Mouse (Mus musculus): ENCODE measurements around the gene Trap1.
"Not testable (repeated sequence)": the region's sequence is repeated elsewhere in the genome, so short reads cannot be mapped to it uniquely, and the experiment has no call there.

The Trap1 gene

DNA sequence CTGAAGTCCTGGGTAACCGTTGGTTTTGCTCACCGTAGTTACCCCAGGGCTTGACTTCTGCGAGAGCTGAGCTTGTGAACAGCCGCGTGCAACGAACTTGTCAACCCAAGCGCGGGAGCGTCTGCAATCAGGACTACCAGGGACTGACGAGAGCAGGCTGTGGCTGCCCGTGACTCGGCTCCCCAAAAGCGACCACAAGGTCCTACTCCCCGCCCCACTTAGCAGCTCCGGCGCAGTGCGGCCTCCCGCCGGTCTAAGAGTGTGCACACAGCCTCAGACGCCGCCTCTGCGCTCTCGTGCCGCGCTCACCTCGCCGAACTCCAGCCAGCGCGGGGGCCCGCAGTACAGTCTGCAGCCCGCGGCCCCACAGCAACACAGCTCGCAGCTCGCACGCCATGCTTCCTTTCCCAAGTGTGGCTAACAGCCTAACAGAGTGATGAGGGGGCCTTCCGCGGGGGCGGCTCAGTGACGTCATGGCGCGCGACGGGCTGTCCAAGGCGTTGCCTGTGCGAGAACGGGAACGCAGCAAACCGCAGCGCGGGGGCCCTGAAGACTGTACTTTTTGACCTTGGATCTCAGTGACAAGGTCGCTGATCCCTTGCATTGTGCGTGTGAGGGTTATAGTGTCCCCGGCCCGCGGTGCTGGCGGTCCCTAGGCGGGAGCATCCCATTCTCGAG, at the start of gene Trap1:
Trap1 (minus strand) TSS at position 444 of the 678 bp plus-strand sequence.
- in situ Hi-C loops (cut with MboI, MseI): loop anchor here (5.0 to 10.0 kb wide), 4 partner anchors 70 to 477 kb away; partner anchors contain the start of gene Tfap4

DNA sequence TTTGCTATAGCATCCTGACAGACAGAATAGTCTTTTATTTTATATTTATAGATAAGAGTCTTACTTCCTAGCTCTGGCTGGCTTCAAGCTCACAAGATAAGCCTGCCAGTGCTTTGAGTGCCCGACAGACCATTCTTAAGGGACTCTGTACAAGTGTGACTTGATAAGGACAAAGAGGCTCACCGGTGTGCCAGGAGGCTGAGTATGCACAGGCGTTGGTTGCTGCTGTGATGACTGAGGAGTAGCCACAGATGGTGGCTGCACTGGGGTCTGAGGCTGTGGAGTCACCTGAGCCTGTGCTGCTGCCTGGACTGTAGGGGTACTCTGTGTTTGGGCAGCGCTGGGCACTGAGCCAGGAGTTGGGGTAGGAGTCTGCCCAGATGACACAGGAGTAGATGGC, 39.4 kb upstream of the Trap1 start:
- in situ Hi-C loops (cut with MboI, MseI): no loop called here

DNA sequence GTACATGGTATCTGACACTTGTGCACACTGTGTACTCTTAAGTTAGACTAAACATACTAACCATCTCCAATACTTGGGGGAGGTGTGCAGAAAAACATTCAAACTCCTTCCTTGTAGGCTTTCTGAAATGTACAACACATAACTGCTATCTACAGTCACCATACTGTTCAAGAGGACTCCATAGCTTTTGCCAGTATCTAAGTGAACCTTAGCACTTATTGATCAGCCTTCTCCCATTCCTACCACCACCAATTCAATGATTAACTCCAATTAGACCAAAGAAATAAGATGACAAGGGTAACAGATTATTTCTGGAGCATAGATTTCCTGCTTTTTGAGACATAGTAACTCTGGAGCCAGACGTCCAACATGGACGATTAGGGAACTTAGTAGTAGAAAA, 22.7 kb upstream of the Trap1 start:
- in situ Hi-C loops (cut with MboI, MseI): no loop called here

DNA sequence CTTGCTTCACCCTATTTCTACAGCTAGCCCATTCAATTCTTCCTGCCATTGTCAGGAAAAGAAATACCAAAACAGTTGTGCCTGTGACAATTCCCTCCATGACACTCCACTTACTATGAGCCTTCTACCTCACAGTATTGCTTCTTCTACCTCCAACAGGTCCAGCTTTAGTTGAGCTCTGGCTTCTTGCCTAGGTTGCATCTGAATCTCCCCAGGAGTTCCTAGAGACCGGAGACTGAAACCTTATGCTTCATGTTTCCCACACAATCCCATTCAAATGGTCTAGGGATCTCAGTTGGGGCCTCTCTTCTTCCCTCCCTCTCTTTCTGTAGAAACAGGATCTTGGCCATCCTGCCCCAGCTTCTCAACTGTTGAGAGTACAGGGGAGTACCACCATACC, 19.9 kb upstream of the Trap1 start:
- in situ Hi-C loops (cut with MboI, MseI): no loop called here

DNA sequence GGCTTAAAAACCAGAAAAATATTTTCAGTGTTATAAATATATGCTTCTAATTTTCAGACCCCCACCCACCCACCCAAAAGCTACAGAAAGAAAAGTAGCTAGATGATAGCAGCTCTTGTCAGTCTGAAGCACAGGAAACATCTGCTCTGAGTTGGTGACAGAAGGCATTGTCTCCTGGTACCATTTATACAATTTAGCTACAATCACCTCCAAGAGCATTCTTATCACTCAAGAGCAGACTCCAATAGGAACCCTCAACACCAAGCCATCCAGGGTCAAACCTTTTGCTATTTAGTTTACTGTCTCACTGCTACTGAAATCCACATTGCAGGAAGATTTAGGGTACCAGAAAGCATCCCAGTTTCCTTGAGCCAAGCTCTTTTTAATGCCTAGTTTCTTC, 19.3 kb upstream of the Trap1 start:
- in situ Hi-C loops (cut with MboI, MseI): no loop called here

DNA sequence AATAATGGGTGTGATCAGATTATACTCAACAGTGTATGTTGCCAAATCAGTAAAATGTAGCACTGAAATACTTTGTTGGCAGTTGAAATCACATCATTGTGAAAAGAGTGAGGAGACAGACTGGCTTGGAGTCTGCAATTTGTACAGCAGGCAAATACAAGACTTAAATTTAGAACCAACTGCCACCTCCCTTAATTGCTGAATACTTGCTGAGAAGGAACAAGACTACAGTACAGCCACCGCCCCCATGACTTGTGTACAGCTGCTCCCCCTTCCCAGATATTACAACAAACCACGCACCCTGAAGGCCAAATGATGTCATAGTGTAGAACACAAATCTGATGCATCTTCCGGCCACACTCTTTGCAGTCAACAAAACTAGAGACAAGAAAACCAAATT, 18.5 kb upstream of the Trap1 start:
- in situ Hi-C loops (cut with MboI, MseI): no loop called here

DNA sequence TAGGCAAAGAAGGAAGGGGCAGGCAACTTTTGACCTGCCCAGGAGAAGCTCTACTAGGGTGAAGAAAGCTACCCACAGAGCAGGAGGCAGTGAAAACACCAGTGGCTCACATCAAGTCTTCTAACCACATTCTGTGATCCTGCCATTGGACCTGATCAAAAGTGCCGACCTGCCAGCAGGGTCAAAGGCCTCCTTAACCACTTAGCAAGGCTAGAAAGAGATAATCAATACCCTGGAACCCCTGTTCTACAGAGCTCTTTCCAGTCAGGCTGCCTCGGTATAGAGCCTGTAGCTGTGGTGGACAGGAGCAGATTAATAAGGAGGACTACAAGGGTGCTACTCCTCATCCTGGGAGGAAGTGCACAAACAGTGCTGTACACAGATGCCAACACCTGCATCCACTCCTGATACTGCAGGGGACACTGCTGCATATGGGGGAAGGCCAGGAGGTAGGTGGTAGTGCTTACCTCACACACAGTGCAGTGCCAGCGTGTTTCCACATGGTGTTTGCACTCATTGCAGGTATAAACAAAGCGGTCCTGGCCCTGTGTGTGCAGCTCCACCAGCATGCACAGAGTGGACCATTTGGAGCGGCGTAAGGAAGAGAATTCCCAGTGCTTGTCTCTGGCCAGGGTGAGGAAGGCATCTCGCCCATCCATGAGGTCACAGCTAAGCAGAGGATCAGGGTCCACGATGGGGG, 9.7 kb upstream of the Trap1 start:
- in situ Hi-C loops (cut with MboI, MseI): no loop called here

DNA sequence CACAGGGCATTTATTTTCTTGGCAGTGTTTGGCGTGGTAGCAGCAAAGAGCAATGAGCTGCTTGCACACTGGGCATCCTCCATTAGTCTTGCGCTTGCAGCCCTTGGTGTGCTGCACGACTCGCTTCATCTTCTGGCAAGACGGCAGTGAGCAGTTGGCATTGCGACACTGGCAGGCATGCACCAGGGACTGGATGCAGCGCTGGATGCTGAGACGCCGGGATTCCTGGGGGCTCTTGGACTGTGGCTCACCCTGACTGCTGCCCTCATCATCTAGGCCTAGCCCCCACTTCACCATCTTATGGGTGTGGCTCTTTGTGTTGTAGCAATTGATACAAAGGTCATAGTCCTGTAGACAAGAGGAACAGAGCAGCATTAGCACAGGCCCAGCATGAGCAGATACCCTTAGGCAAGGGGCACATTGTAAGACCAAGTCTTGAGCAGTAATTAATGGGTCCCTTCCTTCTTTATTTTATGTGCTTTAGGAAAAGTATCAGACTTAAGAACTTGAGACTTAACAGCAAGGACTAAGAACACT, 8.3 kb upstream of the Trap1 start:
- in situ Hi-C loops (cut with MboI, MseI): no loop called here

DNA sequence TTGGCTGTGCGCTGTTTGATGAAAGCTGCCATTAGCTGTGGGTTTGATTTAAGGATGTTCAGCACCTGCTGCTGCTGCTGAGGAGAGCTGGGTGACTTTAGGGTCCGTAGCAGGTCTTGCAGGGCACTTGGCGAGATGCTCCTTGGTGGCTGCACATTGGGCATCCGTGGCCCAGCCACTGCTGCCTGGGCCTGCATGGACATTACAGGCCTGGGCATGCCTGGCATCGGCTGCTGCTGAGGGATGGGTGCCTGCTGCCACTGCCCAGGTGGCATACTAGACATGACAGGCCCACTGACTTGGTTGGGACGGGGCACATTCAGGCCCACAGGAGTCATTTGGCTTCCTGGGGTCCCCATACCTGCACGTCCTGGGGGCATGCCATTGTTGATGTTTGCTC, 7.4 kb upstream of the Trap1 start:
- in situ Hi-C loops (cut with MboI, MseI): no loop called here

DNA sequence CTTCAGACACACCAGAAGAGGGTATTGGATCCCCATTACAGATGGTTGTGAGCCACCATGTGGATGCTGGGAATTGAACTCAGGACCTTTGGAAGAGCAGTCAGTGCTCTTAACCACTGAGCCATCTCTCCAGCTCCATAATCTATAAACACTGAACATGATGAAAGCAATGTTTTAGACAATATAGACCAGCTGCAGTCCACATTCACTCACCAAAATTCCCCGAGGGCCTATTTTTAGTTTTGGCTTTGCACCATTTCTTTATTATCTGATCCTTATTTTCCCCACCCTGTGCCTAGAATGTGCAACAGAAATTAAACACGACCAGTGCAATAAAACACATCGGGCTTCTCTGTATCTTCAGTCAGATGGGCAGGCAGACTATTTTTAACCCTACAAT, 2.8 kb upstream of the Trap1 start:
- in situ Hi-C loops (cut with MboI, MseI): not testable (repeated sequence)

DNA sequence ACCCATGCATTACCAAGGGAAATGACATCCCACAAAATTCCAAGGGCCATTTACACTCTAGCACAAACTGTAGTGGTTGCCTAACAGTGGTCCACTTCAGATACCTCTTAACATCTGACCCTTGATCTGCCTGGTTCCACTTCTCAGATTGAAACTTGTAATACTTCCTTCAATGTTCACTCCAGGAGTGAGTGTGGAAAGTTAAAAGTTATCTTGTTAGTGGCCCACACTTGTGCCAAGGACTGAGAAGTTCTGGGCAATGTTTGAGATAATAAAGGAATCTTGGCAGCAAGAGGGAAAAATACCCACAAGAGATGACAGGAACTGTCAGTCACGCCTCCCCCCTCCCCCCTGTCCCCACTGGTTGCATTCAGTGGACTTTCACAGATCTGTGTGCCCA, 2.0 kb upstream of the Trap1 start:
- in situ Hi-C loops (cut with MboI, MseI): loop anchor here (5.0 to 10.0 kb wide), 4 partner anchors 72 to 475 kb away; partner anchors contain the start of gene Tfap4

DNA sequence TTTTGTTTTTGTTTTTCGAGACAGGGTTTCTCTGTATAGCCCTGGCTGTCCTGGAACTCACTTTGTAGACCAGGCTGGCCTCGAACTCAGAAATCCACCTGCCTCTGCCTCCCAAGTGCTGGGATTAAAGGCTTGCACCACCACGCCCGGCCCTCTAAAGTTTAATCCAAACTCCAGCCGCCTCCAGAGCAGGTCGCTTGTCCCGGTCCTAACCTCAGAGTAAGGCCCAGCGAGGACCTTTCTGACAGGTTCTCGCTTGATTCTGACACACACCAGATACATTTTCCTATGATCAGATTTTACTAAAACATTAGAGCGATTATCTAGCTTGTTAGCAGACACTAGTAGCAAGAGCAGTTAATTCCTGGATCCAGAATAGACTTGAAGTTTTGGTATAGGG, 675 bp upstream of the Trap1 start:
- in situ Hi-C loops (cut with MboI, MseI): loop anchor here (5.0 to 10.0 kb wide), 4 partner anchors 71 to 476 kb away; partner anchors contain the start of gene Tfap4

DNA sequence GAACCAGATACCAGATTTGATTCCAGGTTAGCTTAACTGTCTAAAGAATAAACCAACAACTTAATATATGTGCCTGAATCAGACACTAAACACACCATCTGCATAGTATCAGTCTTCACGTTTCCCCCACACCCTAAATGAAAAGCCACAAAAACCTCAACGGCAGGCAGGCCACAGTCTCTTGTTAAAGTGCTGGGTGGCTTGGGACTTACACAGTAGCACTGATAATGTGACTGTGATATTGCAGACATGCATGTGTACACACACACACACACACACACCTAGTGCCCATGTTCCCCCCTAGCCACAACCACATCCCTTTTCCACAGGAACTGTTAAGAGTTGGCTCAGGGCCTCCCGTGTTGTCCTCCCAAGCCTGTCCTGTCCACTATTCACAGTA, 2.8 kb downstream of the Trap1 start:
- in situ Hi-C loops (cut with MboI, MseI): loop anchor here (5.0 to 10.0 kb wide), 4 partner anchors 68 to 480 kb away; partner anchors contain the start of gene Tfap4

DNA sequence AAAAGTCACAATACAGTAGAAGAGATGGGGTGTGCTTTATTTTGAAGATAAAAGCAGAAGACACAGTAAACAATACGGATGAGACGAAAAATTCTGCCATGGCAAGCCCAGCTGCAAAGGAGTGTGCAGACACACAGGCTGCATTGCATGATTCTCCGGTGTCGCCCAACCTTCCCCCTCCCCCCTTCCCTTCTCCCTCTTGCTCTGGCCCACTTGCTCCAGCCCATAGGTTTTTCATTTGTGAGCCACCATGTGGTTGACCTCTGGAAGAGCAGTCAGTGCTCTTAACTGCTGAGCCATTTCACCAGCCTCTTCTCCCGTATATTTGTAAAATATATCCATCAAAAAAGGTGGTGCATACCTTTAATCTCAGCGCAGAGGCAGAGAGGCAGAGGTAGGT, 3.3 kb downstream of the Trap1 start:
- in situ Hi-C loops (cut with MboI, MseI): loop anchor here (10.0 kb wide), 2 partner anchors 221 to 481 kb away; partner anchors contain the start of gene Tfap4

DNA sequence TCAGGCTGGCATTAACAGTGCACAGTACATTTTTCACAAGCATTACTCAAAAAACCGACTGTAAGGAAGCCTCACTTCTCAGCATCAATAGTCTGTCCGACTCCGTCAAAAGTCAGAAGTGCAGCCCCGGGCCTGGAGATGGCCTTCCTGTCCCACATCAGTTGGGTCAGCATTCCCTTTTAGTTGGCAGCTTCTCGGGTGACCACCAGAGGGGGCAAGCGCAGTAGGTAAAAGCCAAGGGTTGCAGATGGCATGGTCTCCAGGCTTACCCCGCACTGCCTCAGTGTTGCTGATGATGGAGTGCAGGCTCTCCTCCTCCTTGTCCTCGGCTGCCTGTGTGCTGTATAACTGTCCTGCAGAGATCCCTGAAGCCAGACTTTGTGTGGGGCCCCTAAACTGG, 9.0 kb downstream of the Trap1 start:
- in situ Hi-C loops (cut with MboI, MseI): no loop called here

DNA sequence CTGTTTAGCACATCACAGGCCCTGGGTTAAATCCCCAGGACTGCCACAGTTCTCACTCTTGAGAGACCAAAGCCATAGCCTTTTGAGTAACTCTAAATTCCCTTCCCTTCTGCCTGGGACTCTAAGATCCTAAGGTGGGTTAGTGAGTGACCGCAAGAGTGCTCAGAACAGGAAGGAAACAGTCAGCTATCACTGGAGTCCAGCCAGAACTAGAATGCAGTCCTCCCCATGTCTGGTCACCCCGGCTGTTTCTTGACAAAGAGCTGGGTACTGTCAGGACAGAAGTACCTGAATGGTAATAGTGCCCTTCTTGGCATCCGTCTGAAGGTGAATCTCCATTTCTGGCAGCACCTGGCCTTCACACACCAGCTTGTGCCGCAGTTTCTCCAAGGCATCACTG, 12.7 kb downstream of the Trap1 start:
- in situ Hi-C loops (cut with MboI, MseI): no loop called here

DNA sequence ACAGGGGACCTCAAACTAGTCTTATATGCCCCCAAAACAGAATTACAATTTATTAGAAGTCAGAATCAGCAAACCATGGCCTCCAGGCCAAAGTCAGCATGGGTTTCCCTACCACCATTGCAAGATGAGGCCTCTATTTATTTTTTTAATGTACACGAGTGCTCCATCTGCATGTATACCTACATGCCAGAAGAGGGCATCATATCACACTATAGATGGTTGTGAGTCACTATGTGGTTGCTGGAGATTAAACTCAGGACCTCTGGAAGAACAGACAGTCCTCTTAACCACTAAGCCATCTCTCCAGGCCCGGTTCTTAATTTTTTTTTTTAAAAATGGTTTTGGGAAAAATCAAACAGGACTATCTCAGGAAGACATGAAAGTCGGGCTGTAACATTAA, 23.8 kb downstream of the Trap1 start:
- in situ Hi-C loops (cut with MboI, MseI): no loop called here

DNA sequence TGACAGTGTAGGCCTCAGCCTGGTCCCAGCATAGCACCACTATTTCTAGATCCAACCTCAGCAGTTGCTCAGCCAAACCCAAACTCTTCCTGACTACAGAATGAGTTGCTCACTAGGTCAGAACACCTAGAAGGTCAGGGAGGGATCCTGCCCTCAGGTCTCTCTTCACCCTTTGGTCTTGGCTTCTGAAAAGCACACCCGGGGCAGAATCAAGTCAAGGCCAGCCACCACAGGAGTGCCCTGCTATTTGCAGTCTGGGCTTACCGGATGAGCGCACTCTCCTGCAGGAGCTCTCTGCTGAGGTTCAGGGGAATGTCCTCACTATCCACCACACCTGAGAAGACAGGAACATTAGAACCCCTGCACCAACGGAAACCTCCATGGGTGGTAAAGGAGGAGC, 25.0 kb downstream of the Trap1 start:
- in situ Hi-C loops (cut with MboI, MseI): no loop called here

DNA sequence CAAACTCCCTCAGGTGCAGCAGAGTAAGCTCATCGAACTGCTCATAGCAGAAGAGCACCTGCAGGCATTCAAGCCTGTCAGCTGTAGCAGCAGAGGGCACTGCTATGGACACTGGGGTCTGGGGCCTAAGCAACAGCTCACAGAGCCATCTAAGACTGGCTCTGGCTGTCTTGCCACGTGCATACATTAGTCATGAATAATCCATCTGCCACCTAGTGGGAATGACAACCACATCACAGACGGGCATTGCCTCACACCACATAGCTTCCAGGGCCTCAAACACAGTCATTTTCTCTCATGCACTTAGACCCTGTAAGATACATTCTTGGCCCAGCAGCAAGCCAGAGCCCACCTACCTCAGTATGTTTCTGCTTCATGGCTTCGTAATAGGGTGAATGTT, 32.1 kb downstream of the Trap1 start:
- in situ Hi-C loops (cut with MboI, MseI): no loop called here

DNA sequence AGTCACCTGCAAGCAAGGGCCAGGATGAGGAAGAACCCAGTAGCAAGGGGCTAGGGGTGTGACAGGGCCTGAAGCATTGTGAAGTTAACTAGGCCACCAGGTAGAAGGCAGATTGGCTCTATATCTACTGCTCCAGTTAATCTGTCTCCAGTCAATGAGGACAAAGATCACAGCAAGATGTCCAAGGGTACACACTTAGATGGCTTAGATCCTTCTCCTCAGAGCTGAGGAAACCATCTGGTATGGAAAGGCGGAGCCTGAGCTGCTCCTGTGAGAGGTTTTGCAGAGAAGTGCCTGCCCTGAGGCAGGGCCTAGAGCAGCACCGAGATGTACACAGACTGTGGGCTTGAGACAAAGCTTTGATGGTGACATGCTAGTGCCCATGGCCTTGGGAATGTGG, 33.5 kb downstream of the Trap1 start:
- in situ Hi-C loops (cut with MboI, MseI): no loop called here

DNA sequence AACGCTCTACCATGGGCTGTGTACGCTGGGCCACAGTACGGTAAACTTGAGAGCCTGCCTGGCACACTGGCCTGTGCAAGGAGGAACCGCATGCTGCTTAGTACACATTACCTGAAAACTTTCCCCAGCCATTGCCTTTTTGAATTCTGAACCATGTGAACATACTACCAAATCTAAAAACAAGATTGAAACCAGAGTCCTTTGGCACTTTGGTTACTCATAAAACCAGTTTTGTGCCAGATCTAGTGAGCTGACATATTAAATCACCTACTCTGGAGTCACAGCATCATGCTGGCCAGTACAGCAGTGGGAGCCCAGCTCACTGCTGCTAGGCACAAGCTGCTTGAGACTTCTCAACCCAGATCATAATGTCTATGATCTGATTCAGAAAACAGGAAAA, 36.0 kb downstream of the Trap1 start:
- in situ Hi-C loops (cut with MboI, MseI): no loop called here

DNA sequence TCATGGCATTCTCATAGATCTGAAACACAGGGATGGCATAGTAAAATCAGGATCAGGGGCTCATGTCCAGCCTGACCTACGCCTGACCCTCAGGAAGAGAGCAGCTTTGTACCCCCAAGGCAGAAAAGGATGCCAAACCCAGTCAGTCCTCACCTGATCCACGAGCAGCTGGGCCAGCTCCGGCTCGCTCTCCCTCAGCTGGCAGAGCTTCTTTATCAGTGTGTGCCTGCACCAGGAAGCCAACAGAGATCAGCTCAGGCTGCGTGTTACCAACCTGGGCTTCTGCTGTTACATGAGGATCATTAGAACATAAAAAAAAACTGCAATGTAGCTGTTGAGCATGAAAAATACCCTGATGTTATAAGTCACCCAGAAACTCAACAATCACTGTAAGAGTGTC, 37.4 kb downstream of the Trap1 start:
- in situ Hi-C loops (cut with MboI, MseI): no loop called here

DNA sequence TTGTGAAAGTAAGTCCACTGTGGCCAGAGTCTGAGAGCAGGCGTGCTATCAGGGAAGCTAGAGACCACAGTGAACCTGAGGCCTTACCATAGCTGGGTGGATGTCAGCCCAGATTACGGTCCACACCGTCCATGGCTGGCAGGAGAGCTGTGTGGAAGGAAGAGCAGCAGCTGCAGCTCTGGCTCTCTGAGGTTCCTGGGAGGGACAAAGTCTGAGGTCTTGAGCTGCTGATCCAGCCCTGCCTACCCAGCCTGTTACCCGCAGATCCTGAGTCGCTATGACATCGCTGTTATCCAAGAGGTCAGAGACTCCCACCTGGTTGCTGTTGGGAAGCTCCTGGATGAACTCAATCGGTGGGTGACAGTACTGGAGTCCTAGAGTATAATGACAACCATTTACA, 39.9 kb downstream of the Trap1 start:
- in situ Hi-C loops (cut with MboI, MseI): no loop called here
